Mouse (Mus musculus) CH12.LX (cell line): ENCODE measurements around the gene Rps26. TPM values are rescaled to one million over a fixed set of nuclear protein-coding genes. Genes with fewer than 3 reads are reported as not detected.

Source experiments
- DNase-seq: peaks from one replicate; pipeline ENCODE4 v3.0.0-alpha.2; 2013; ENCODE audit errors: extremely low read depth
- H3K27ac ChIP-seq: 2 replicates; pipeline ENCODE4 v1.5.1; 2012; ENCODE audit warnings: low read depth, mild to moderate bottlenecking, control low read depth, moderate library complexity; ENCODE audit not compliant: insufficient read depth
- H3K27me3 ChIP-seq: replicated peaks from 2 replicates; pipeline ENCODE3; 2012; ENCODE audit warnings: inconsistent platforms
- H3K36me3 ChIP-seq, 2 experiments: replicated peaks in 1 of 2; 2 replicates each; pipeline versions ENCODE3 to v1.6.1; 2012; ENCODE audit warnings: inconsistent platforms in 1 of 2, low read length in 1 of 2, mild to moderate bottlenecking in 1 of 2, mixed read lengths in 1 of 2, moderate library complexity in 1 of 2; ENCODE audit not compliant: control insufficient read depth in 1 of 2, insufficient read depth in 1 of 2
- H3K4me1 ChIP-seq, 2 experiments: 2 replicates each; pipeline ENCODE4 v1.6.1; 2012; ENCODE audit warnings: inconsistent platforms in 1 of 2, moderate library complexity in 1 of 2; ENCODE audit not compliant: insufficient read depth in 2 of 2, control insufficient read depth in 1 of 2
- H3K4me2 ChIP-seq: 2 replicates; pipeline ENCODE4 v1.6.1; 2012; ENCODE audit warnings: low read depth, mild to moderate bottlenecking, control low read depth; ENCODE audit not compliant: poor library complexity, insufficient read depth, severe bottlenecking
- H3K4me3 ChIP-seq, 3 experiments: fragments of 150-350 bp in 1 of 3; sonication (generic) in 1 of 3; replicated peaks in 1 of 3; 2 replicates each; pipeline versions ENCODE3 to v1.5.1; 2011 to 2012; ENCODE audit warnings: low read depth in 2 of 3, low read length in 2 of 3, mild to moderate bottlenecking in 2 of 3, moderate library complexity in 2 of 3, control low read depth in 1 of 3, improper control_type of control experiment in 1 of 3, inconsistent platforms in 1 of 3, mixed read lengths in 1 of 3; ENCODE audit not compliant: poor library complexity in 1 of 3
- H3K79me2 ChIP-seq: replicated peaks from 2 replicates; pipeline ENCODE4 v1.6.1; 2012; ENCODE audit warnings: mild to moderate bottlenecking, moderate library complexity; ENCODE audit not compliant: control insufficient read depth, poor library complexity, insufficient read depth, severe bottlenecking; ENCODE audit errors: extremely low read depth
- H3K9ac ChIP-seq: 2 replicates; pipeline ENCODE4 v1.6.1; 2012; ENCODE audit warnings: low read depth, mild to moderate bottlenecking, control low read depth, moderate library complexity; ENCODE audit not compliant: insufficient read depth
- H3K9me3 ChIP-seq: replicated peaks from 2 replicates; pipeline ENCODE3; 2012; ENCODE audit warnings: low read length, inconsistent platforms, mixed read lengths
- BHLHE40 ChIP-seq: IDR thresholded peaks from 2 replicates; pipeline ENCODE4 v1.6.1; 2011; ENCODE audit warnings: mild to moderate bottlenecking, low read depth, low read length, improper control_type of control experiment
- CHD1 ChIP-seq: IDR thresholded peaks from 2 replicates; pipeline ENCODE4 v1.6.1; 2012; ENCODE audit warnings: low read depth, low read length, improper control_type of control experiment, inconsistent platforms
- CHD2 ChIP-seq: IDR thresholded peaks from 2 replicates; pipeline ENCODE4 v1.6.1; 2011; ENCODE audit warnings: low read length, improper control_type of control experiment
- CTCF ChIP-seq, 2 experiments: IDR thresholded peaks in 1 of 2; conservative IDR thresholded peaks in 1 of 2; 2 replicates each; pipeline ENCODE4 v1.5.1; 2011 to 2012; ENCODE audit warnings: low read depth in 2 of 2, low read length in 2 of 2, improper control_type of control experiment in 1 of 2, inconsistent platforms in 1 of 2, mild to moderate bottlenecking in 1 of 2, moderate library complexity in 1 of 2
- E2F4 ChIP-seq: IDR thresholded peaks from 2 replicates; pipeline ENCODE4 v1.6.1; 2011; ENCODE audit warnings: low read depth, low read length, improper control_type of control experiment; ENCODE audit not compliant: insufficient replicate concordance
- ELF1 ChIP-seq: IDR thresholded peaks from 2 replicates; pipeline ENCODE4 v1.6.1; 2014; ENCODE audit warnings: low read depth, mild to moderate bottlenecking, inconsistent platforms, low read length, improper control_type of control experiment
- EP300 ChIP-seq: IDR thresholded peaks from 2 replicates; pipeline ENCODE4 v1.6.1; 2011; ENCODE audit warnings: low read length, improper control_type of control experiment
- ETS1 ChIP-seq: conservative IDR thresholded peaks from 2 replicates; pipeline ENCODE4 v1.6.1; 2012; ENCODE audit warnings: low read depth, mild to moderate bottlenecking, inconsistent platforms, low read length, improper control_type of control experiment, moderate library complexity
- GABPA ChIP-seq: IDR thresholded peaks from 2 replicates; pipeline ENCODE4 v1.6.1; 2012; ENCODE audit warnings: low read depth, low read length, improper control_type of control experiment, inconsistent platforms; ENCODE audit not compliant: insufficient replicate concordance
- HCFC1 ChIP-seq: IDR thresholded peaks from 2 replicates; pipeline ENCODE4 v1.6.1; 2012; ENCODE audit warnings: low read depth, mild to moderate bottlenecking, inconsistent platforms, low read length, improper control_type of control experiment
- IRF4 ChIP-seq: IDR thresholded peaks from 2 replicates; pipeline ENCODE4 v1.6.1; 2014; ENCODE audit warnings: low read depth, mild to moderate bottlenecking, inconsistent platforms, low read length, improper control_type of control experiment
- JUN ChIP-seq: IDR thresholded peaks from 2 replicates; pipeline ENCODE4 v1.6.1; 2011; ENCODE audit warnings: low read depth, mild to moderate bottlenecking, low read length, improper control_type of control experiment, moderate library complexity; ENCODE audit not compliant: insufficient read depth
- JUND ChIP-seq: conservative IDR thresholded peaks from 2 replicates; pipeline ENCODE4 v1.6.1; 2011; ENCODE audit warnings: low read depth, low read length, improper control_type of control experiment
- KAT2A ChIP-seq: IDR thresholded peaks from 2 replicates; pipeline ENCODE4 v1.6.1; 2012; ENCODE audit warnings: low read length, improper control_type of control experiment, inconsistent platforms; ENCODE audit not compliant: insufficient replicate concordance
- MAFK ChIP-seq: IDR thresholded peaks from 2 replicates; pipeline ENCODE4 v1.6.1; 2011; ENCODE audit warnings: low read length, improper control_type of control experiment; ENCODE audit not compliant: insufficient replicate concordance
- MAX ChIP-seq: IDR thresholded peaks from 2 replicates; pipeline ENCODE4 v1.6.1; 2011; ENCODE audit warnings: low read length, improper control_type of control experiment
- MAZ ChIP-seq: IDR thresholded peaks from 2 replicates; pipeline ENCODE4 v1.6.1; 2012; ENCODE audit warnings: low read depth, mild to moderate bottlenecking, inconsistent platforms, low read length, improper control_type of control experiment, moderate library complexity
- MEF2A ChIP-seq: IDR thresholded peaks from 2 replicates; pipeline ENCODE4 v1.6.1; 2014; ENCODE audit warnings: low read depth, mild to moderate bottlenecking, inconsistent platforms, low read length, improper control_type of control experiment, borderline replicate concordance
- MXI1 ChIP-seq: IDR thresholded peaks from 2 replicates; pipeline ENCODE4 v1.6.1; 2011; ENCODE audit warnings: mild to moderate bottlenecking, low read depth, low read length, improper control_type of control experiment
- MYC ChIP-seq: IDR thresholded peaks from 2 replicates; pipeline ENCODE4 v1.6.1; 2011; ENCODE audit warnings: low read depth, mild to moderate bottlenecking, improper control_type of control experiment, low read length
- NELFE ChIP-seq: IDR thresholded peaks from 2 replicates; pipeline ENCODE4 v1.6.1; 2011; ENCODE audit warnings: low read depth, low read length, improper control_type of control experiment
- NRF1 ChIP-seq: IDR thresholded peaks from 2 replicates; pipeline ENCODE4 v1.6.1; 2014; ENCODE audit warnings: low read depth, mild to moderate bottlenecking, inconsistent platforms, low read length, improper control_type of control experiment, moderate library complexity
- PAX5 ChIP-seq: IDR thresholded peaks from 2 replicates; pipeline ENCODE4 v1.6.1; 2012; ENCODE audit warnings: low read length, inconsistent platforms, mixed read lengths
- POLR2A ChIP-seq: IDR thresholded peaks from 2 replicates; pipeline ENCODE4 v1.6.1; 2011; ENCODE audit warnings: low read depth, mild to moderate bottlenecking, improper control_type of control experiment, low read length
- POLR2AphosphoS2 ChIP-seq: IDR thresholded peaks from 2 replicates; pipeline ENCODE4 v1.6.1; 2011; ENCODE audit warnings: low read depth, low read length, improper control_type of control experiment
- RAD21 ChIP-seq: IDR thresholded peaks from 2 replicates; pipeline ENCODE4 v1.6.1; 2011; ENCODE audit warnings: low read depth, mild to moderate bottlenecking, low read length, improper control_type of control experiment, moderate library complexity
- RCOR1 ChIP-seq: conservative IDR thresholded peaks from 2 replicates; pipeline ENCODE4 v1.6.1; 2012; ENCODE audit warnings: low read depth, mild to moderate bottlenecking, inconsistent platforms, low read length, improper control_type of control experiment
- SIN3A ChIP-seq: IDR thresholded peaks from 2 replicates; pipeline ENCODE4 v1.6.1; 2012; ENCODE audit warnings: low read length, improper control_type of control experiment, inconsistent platforms
- SMC3 ChIP-seq: IDR thresholded peaks from 2 replicates; pipeline ENCODE4 v1.6.1; 2011; ENCODE audit warnings: low read depth, low read length, improper control_type of control experiment
- TBP ChIP-seq: conservative IDR thresholded peaks from 2 replicates; pipeline ENCODE4 v1.6.1; 2011; ENCODE audit warnings: low read depth, low read length, improper control_type of control experiment
- TCF12 ChIP-seq: IDR thresholded peaks from 2 replicates; pipeline ENCODE4 v1.6.1; 2014; ENCODE audit warnings: low read depth, mild to moderate bottlenecking, inconsistent platforms, low read length, improper control_type of control experiment
- UBTF ChIP-seq: IDR thresholded peaks from 2 replicates; pipeline ENCODE4 v1.6.1; 2012; ENCODE audit warnings: low read depth, mild to moderate bottlenecking, inconsistent platforms, low read length, improper control_type of control experiment, moderate library complexity
- USF1 ChIP-seq: IDR thresholded peaks from 2 replicates; pipeline ENCODE4 v1.6.1; 2014; ENCODE audit warnings: low read depth, mild to moderate bottlenecking, inconsistent platforms, low read length, improper control_type of control experiment
- USF2 ChIP-seq: conservative IDR thresholded peaks from 2 replicates; pipeline ENCODE4 v1.6.1; 2011; ENCODE audit warnings: low read depth, low read length, improper control_type of control experiment
- ZC3H11A ChIP-seq: IDR thresholded peaks from 2 replicates; pipeline ENCODE4 v1.6.1; 2012; ENCODE audit warnings: low read depth, mild to moderate bottlenecking, inconsistent platforms, low read length, improper control_type of control experiment
- ZKSCAN1 ChIP-seq: IDR thresholded peaks from 2 replicates; pipeline ENCODE4 v1.6.1; 2012; ENCODE audit warnings: low read depth, inconsistent platforms, low read length, improper control_type of control experiment, borderline replicate concordance
- ZMIZ1 ChIP-seq: IDR thresholded peaks from 2 replicates; pipeline ENCODE4 v1.6.1; 2012; ENCODE audit warnings: low read depth, mild to moderate bottlenecking, inconsistent platforms, low read length, improper control_type of control experiment
- ZNF384 ChIP-seq: IDR thresholded peaks from 2 replicates; pipeline ENCODE4 v1.6.1; 2012; ENCODE audit warnings: low read depth, low read length, improper control_type of control experiment, inconsistent platforms
- dilution Hi-C: fragments of 300-500 bp; cut with MboI; formaldehyde crosslinking; loops from 2 replicates; pipeline ENCODE4 v1.14.3; 2020; ENCODE audit warnings: low sequenced_read_pairs; ENCODE audit not compliant: extremely low pct_unique_long_range_greater_than_20kb, extremely low pct_ligation_motif_present
- in situ Hi-C: fragments of 300-500 bp; cut with MboI; formaldehyde crosslinking; loops from 3 replicates; pipeline ENCODE4 v1.14.3; 2019; ENCODE audit warnings: low sequenced_read_pairs, low pct_ligation_motif_present, low pct_unique_long_range_greater_than_20kb, mixed read lengths
- polyA plus RNA-seq: library from polyadenylated mRNA; unstranded; fragments of >175 nt; gene quantifications from 2 replicates; pipeline ENCODE4 v1.2.1, GENCODE M21; 2012; ENCODE audit warnings: low read depth; ENCODE audit not compliant: insufficient read length
- total RNA-seq, 2 experiments: library from RNA; depleted of rRNA; stranded (reverse); fragments of 300-350 nt in 1 of 2; fragments of >200 nt in 1 of 2; gene quantifications; 2 replicates each; pipeline ENCODE4 v1.2.3; 2012 to 2014

Gene Rps26
- total and polyA plus RNA-seq, 3 experiments, result 1,906 to 2,987 (median 2,220) TPM

DNA sequence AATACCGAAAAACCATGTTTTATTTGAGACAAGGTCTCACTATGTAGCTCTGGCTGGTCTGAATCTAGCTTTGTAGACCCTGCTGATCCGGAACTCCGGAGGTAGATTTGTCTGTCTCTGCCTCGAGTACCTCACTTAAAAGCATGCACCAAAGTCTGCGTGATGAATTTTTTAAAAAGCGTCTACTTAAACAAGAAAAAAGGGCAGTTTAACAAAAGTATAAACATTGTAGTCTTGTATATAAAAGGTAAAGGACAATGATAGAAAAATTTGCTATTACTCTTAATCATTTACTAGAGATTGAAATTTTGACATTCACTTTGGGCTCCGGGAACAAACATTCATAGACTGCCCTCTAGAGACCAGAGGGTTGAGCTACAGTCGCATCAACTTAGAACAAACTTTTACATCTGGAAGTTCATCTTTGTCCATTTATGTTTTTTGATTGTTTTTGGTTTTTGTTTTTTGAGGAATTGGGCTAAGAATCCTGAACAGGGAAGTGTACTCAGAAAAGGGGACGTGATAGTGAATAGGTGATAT lies 48.0 kb upstream of the Rps26 start:
- dilution Hi-C loops (no loop called here), in situ Hi-C loops (loop anchor here (5.0 kb wide), 1 partner anchor 47 kb away; the partner anchor contains the start of gene Rps26)
- peak; percentile 47 for DNase-seq
- H3K36me3 ChIP-seq, result peaks cover 9 to 20% of the 10 kb centered on the region in 2 experiments
- peaks cover 16 to 38% of the 10 kb centered on the region in 2 experiments for H3K4me1 ChIP-seq
- no peaks in the 10 kb centered on the region for H3K79me2 ChIP-seq
- H3K27me3 ChIP-seq, result peaks cover 3% of the 10 kb centered on the region
- H3K4me2 ChIP-seq, result peak overlapping the region; percentile 89
- peak overlapping the region; percentile 46 to 77 (median 58) for H3K4me3 ChIP-seq
- TF ChIP-seq POLR2A (no peak), PAX5 (no peak), MYC (no peak), JUND (0 out of 2 replicates have a peak, but pooled peaks have one; percentile 18), RCOR1 (no peak), GABPA (no peak), USF2 (no peak), E2F4 (no peak), CTCF (conservative IDR thresholded peaks at IDR 0.05 in 1 of 2, IDR thresholded peaks at IDR 0.05 in 1 of 2; ENCODE audit: low read depth in 2 of 2, low read length in 2 of 2) (peak; percentile 46 to 91; a peak in 3 of 4 replicates), ZNF384 (peak; percentile 16; the same call in 1 of the 2 replicates), CHD1 (no peak), CHD2 (no peak), MAX (no peak), MXI1 (no peak; the same call in 1 of the 2 replicates), POLR2AphosphoS2 (no peak), MEF2A (no peak), NRF1 (no peak), TCF12 (no peak), RAD21 (peak; percentile 96), MAFK (no peak), SIN3A (no peak; the same call in 1 of the 2 replicates), TBP (no peak), IRF4 (no peak), SMC3 (peak; percentile 77), BHLHE40 (no peak), EP300 (no peak), ZC3H11A (peak; percentile 30; the same call in 1 of the 2 replicates), ZKSCAN1 (no peak), ELF1 (no peak), USF1 (no peak), JUN (no peak), UBTF (no peak), ETS1 (no peak), MAZ (no peak), ZMIZ1 (no peak), NELFE (no peak), HCFC1 (no peak), KAT2A (no peak)
- peak overlapping the region; percentile 51; the same call in 1 of the 2 replicates for H3K9ac ChIP-seq
- H3K27ac ChIP-seq, result peak overlapping the region; percentile 63; the same call in 1 of the 2 replicates
- H3K9me3 ChIP-seq, result no peaks in the 10 kb centered on the region
